Comparison of ENCODE assay signal across 9 mouse cellular contexts in the genomic region with DNA sequence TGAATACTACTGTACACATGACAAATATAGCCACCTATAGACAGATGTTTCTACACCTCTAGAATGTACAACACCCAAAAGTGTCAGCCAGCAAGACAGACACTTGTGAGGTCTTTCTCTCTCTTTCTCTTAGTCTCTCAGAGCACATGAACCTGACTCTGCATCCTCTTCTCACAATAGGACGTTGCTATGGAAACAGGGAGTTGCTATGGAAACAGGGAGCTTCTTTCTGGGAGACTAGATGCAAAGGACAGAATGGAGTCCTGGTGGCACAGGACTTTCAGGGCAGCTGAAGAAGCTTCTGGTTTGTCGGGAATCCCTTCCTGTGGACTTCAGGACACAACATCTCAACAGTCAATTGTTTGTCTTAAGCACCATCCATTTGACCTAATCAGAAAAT.
A peak's percentile ranks its signal among the peaks of the same experiment; 100 is the strongest.
DNase-seq lines count a peak whose midpoint lies in the region; ATAC-seq lines count a peak whose summit lies in the region.
"Had no signal": no experiment of that assay in that cellular context is flagged by ENCODE, and none has a peak within 500 bp of the region (broad histone marks: within the 10 kb centered on the region; RNA-seq: fewer than 3 reads in every experiment).

No protein-coding gene starts in this region.

- H3K4me3 ChIP-seq in forebrain, embryonic 11.5 days (ENCODE audit: low read depth, low read length) = no peak overlapping the region
- H3K4me3 ChIP-seq in neural tube, embryonic 13.5 days = no peak overlapping the region
- no peak overlapping the region for H3K4me3 ChIP-seq in kidney, embryonic 14.5 days (ENCODE audit: low read length)
- H3K4me3 ChIP-seq in kidney, embryonic 16.5 days (ENCODE audit: low read length) = no peak overlapping the region
- no peak overlapping the region for H3K4me3 ChIP-seq in heart, embryonic 11.5 days (ENCODE audit: low read depth, low read length)
- H3K4me3 ChIP-seq: liver, embryonic 12.5 days had no signal

- WGBS in forebrain, embryonic 11.5 days = 29% methylated on average over 2 of the region's 2 CpGs
- 25% methylated on average over 2 of the region's 2 CpGs for WGBS in neural tube, embryonic 13.5 days
- WGBS in kidney, embryonic 14.5 days = 49% methylated on average over 2 of the region's 2 CpGs
- WGBS in kidney, embryonic 16.5 days = 64% methylated on average over 2 of the region's 2 CpGs
- WGBS in heart, embryonic 11.5 days (ENCODE audit: insufficient replicate concordance) = 56% methylated on average over 2 of the region's 2 CpGs

- H3K27ac ChIP-seq in forebrain, embryonic 11.5 days (ENCODE audit: low read depth, low read length) = no peak overlapping the region
- no peak overlapping the region for H3K27ac ChIP-seq in neural tube, embryonic 13.5 days (replicated peaks)
- no peak overlapping the region for H3K27ac ChIP-seq in kidney, embryonic 14.5 days (ENCODE audit: low read depth, low read length)
- no peak overlapping the region for H3K27ac ChIP-seq in kidney, embryonic 16.5 days (ENCODE audit: low read length)
- no peak overlapping the region for H3K27ac ChIP-seq in heart, embryonic 11.5 days (ENCODE audit: low read depth, low read length)
- H3K27ac ChIP-seq: liver, embryonic 12.5 days had no signal

- no peak overlapping the region for H3K4me2 ChIP-seq in forebrain, embryonic 11.5 days (ENCODE audit: low read depth, low read length, severe bottlenecking)
- H3K4me2 ChIP-seq in neural tube, embryonic 13.5 days = no peak overlapping the region
- no peak overlapping the region for H3K4me2 ChIP-seq in kidney, embryonic 14.5 days (replicated peaks; ENCODE audit: low read depth, low read length)
- no peak overlapping the region for H3K4me2 ChIP-seq in kidney, embryonic 16.5 days (replicated peaks; ENCODE audit: low read depth, low read length)
- H3K4me2 ChIP-seq in heart, embryonic 11.5 days = no peak overlapping the region
- H3K4me2 ChIP-seq: liver, embryonic 12.5 days had no signal

- H3K27me3 ChIP-seq in forebrain, embryonic 11.5 days (ENCODE audit: control insufficient read depth, insufficient read depth, low read length) = no peaks in the 10 kb centered on the region
- H3K27me3 ChIP-seq in neural tube, embryonic 13.5 days = no peaks in the 10 kb centered on the region
- no peaks in the 10 kb centered on the region for H3K27me3 ChIP-seq in kidney, embryonic 14.5 days (ENCODE audit: control insufficient read depth, insufficient read depth, low read length)
- no peaks in the 10 kb centered on the region for H3K27me3 ChIP-seq in kidney, embryonic 16.5 days (ENCODE audit: insufficient read depth, low read length)
- no peaks in the 10 kb centered on the region for H3K27me3 ChIP-seq in heart, embryonic 11.5 days (ENCODE audit: control insufficient read depth, insufficient read depth, low read length)
- H3K27me3 ChIP-seq: liver, embryonic 12.5 days had no signal

- DNase-seq in adipocyte (ENCODE audit: low spot score) = peak; percentile 10
- DNase-seq in forebrain, embryonic 11.5 days (ENCODE audit: low spot score) = no peak
- DNase-seq in layer of hippocampus, adult 9-11 months = peak; percentile 76
- no peak for DNase-seq in gastrocnemius, postnatal 36 days

- no peaks in the 10 kb centered on the region for H3K9me3 ChIP-seq in forebrain, embryonic 11.5 days (ENCODE audit: control insufficient read depth, low read length)
- H3K9me3 ChIP-seq in neural tube, embryonic 13.5 days = no peaks in the 10 kb centered on the region
- H3K9me3 ChIP-seq in kidney, embryonic 14.5 days (ENCODE audit: control insufficient read depth, low read length) = no peaks in the 10 kb centered on the region
- H3K9me3 ChIP-seq in kidney, embryonic 16.5 days (ENCODE audit: low read length) = no peaks in the 10 kb centered on the region
- H3K9me3 ChIP-seq in heart, embryonic 11.5 days (replicated peaks; ENCODE audit: control insufficient read depth, low read length) = no peaks in the 10 kb centered on the region
- H3K9me3 ChIP-seq: liver, embryonic 12.5 days had no signal

- intact Hi-C loops in gastrocnemius, postnatal 36 days (cut with DNase I) = no loop called here

- H3K4me1 ChIP-seq in forebrain, embryonic 11.5 days (replicated peaks; ENCODE audit: control insufficient read depth, insufficient read depth, low read length) = 0 out of 2 replicates have a peak, but pooled peaks cover 2% of the 10 kb centered on the region
- H3K4me1 ChIP-seq in neural tube, embryonic 13.5 days (replicated peaks) = peaks cover 7% of the 10 kb centered on the region
- peaks cover 9% of the 10 kb centered on the region; the same call in 1 of the 2 replicates for H3K4me1 ChIP-seq in kidney, embryonic 14.5 days (ENCODE audit: control insufficient read depth, insufficient read depth, low read length)
- peaks cover 12% of the 10 kb centered on the region for H3K4me1 ChIP-seq in kidney, embryonic 16.5 days (ENCODE audit: insufficient read depth, low read length)
- no peaks in the 10 kb centered on the region for H3K4me1 ChIP-seq in heart, embryonic 11.5 days (ENCODE audit: control insufficient read depth, insufficient read depth, low read length)
- H3K4me1 ChIP-seq: liver, embryonic 12.5 days had no signal

- H3K9ac ChIP-seq in forebrain, embryonic 11.5 days (ENCODE audit: low read length) = no peak overlapping the region
- no peak overlapping the region for H3K9ac ChIP-seq in neural tube, embryonic 13.5 days
- no peak overlapping the region for H3K9ac ChIP-seq in kidney, embryonic 14.5 days (ENCODE audit: low read depth, low read length)
- H3K9ac ChIP-seq in kidney, embryonic 16.5 days (replicated peaks; ENCODE audit: low read length) = no peak overlapping the region
- H3K9ac ChIP-seq in heart, embryonic 11.5 days (ENCODE audit: low read depth, low read length) = no peak overlapping the region
- H3K9ac ChIP-seq: liver, embryonic 12.5 days had no signal

- ATAC-seq in forebrain, embryonic 11.5 days (replicated peaks; ENCODE audit: low FRiP score) = peak; percentile 60
- peak; percentile 65 for ATAC-seq in neural tube, embryonic 13.5 days (ENCODE audit: low read depth)
- no peak for ATAC-seq in kidney, embryonic 14.5 days (ENCODE audit: low FRiP score, low TSS enrichment)
- ATAC-seq in kidney, embryonic 16.5 days (ENCODE audit: low FRiP score, low TSS enrichment) = no peak
- ATAC-seq in heart, embryonic 11.5 days (replicated peaks; ENCODE audit: insufficient number of reproducible peaks, low FRiP score, low TSS enrichment) = no peak
- ATAC-seq: liver, embryonic 12.5 days had no signal

- H3K36me3 ChIP-seq in forebrain, embryonic 11.5 days (ENCODE audit: control insufficient read depth, insufficient read depth, low read length) = no peaks in the 10 kb centered on the region
- no peaks in the 10 kb centered on the region for H3K36me3 ChIP-seq in neural tube, embryonic 13.5 days
- H3K36me3 ChIP-seq in kidney, embryonic 14.5 days (ENCODE audit: control insufficient read depth, insufficient read depth, low read length) = no peaks in the 10 kb centered on the region
- H3K36me3 ChIP-seq in kidney, embryonic 16.5 days (ENCODE audit: insufficient read depth, low read length) = no peaks in the 10 kb centered on the region
- H3K36me3 ChIP-seq in heart, embryonic 11.5 days (ENCODE audit: control insufficient read depth, insufficient read depth, low read length) = no peaks in the 10 kb centered on the region
- H3K36me3 ChIP-seq: liver, embryonic 12.5 days had no signal

Comparison
In these comparisons a context has a peak if more than half of its experiments do, and no peak if none do; other contexts are left out.
1. DNase-seq: peak in adipocyte (single experiment) and layer of hippocampus, adult 9-11 months (single experiment); none in forebrain, embryonic 11.5 days (single experiment) and gastrocnemius, postnatal 36 days (0 of 2).
2. ATAC-seq: peak in forebrain, embryonic 11.5 days (single experiment) and neural tube, embryonic 13.5 days (single experiment); none in kidney, embryonic 14.5 days (single experiment), kidney, embryonic 16.5 days (single experiment) and heart, embryonic 11.5 days (single experiment).